Mouse (Mus musculus) heart, postnatal 0 days (tissue): ENCODE data around the gene Slf2.

Experiments
- CTCF ChIP-seq: IDR thresholded peaks from 2 replicates; pipeline ENCODE4 v1.5.1; 2016; ENCODE audit warnings: antibody characterized with exemption, control low read depth, low read depth
- EP300 ChIP-seq: IDR thresholded peaks from 2 replicates; pipeline ENCODE4 v1.6.1; 2016; ENCODE audit warnings: antibody characterized with exemption, low read depth

GRCm38 (mm10) chr19:44927250-44927649 is 3.7 kb upstream of the Slf2 start:
- TF ChIP-seq CTCF, result no peak
- no peak for TF ChIP-seq EP300
